Mouse (Mus musculus) myocyte (in vitro differentiated cells): Measurements from ENCODE around the gene Rnf43. TPM values are rescaled to one million over a fixed set of nuclear protein-coding genes. Genes with fewer than 3 reads are reported as not detected.

Source experiments
- H3K27me3 ChIP-seq: one replicate; pipeline ENCODE4 v1.6.1; 2011; ENCODE audit not compliant: control insufficient read depth, insufficient read depth, insufficient read length
- H3K36me3 ChIP-seq: one replicate; pipeline ENCODE4 v1.6.1; 2011; ENCODE audit not compliant: control insufficient read depth, insufficient read depth
- H3K4me2 ChIP-seq: one replicate; pipeline ENCODE4 v1.6.1; 2011; ENCODE audit warnings: low read depth, control low read depth
- H3K4me3 ChIP-seq: one replicate; pipeline ENCODE4 v1.5.1; 2011; ENCODE audit warnings: mild to moderate bottlenecking, control low read depth, moderate library complexity
- H3K79me2 ChIP-seq: one replicate; pipeline ENCODE4 v1.6.1; 2011; ENCODE audit not compliant: control insufficient read depth, insufficient read depth
- H3ac ChIP-seq: one replicate; pipeline ENCODE4 v1.6.1; 2011; ENCODE audit not compliant: control insufficient read depth, insufficient read length
- CEBPB ChIP-seq: IDR thresholded peaks from 2 replicates; pipeline ENCODE4 v1.6.1; 2011; ENCODE audit warnings: mild to moderate bottlenecking, moderate library complexity; ENCODE audit not compliant: poor library complexity, insufficient read depth, severe bottlenecking
- E2F4 ChIP-seq: IDR thresholded peaks from one replicate; pipeline ENCODE4 v1.6.1; 2011; ENCODE audit warnings: mild to moderate bottlenecking, control low read depth, moderate library complexity; ENCODE audit not compliant: insufficient read depth
- MAX ChIP-seq: IDR thresholded peaks from one replicate; pipeline ENCODE4 v1.6.1; 2011; ENCODE audit warnings: low read depth, mild to moderate bottlenecking, control low read depth
- MYOD1 ChIP-seq, 3 experiments: IDR thresholded peaks; one replicate each; pipeline ENCODE4 v1.6.1; 2011; ENCODE audit warnings: control low read depth in 2 of 3, low read depth in 2 of 3, mild to moderate bottlenecking in 2 of 3, moderate library complexity in 1 of 3; ENCODE audit not compliant: insufficient read length in 2 of 3, control insufficient read depth in 1 of 3
- MYOG ChIP-seq, 3 experiments: IDR thresholded peaks; one replicate each; pipeline ENCODE4 v1.6.1; 2011; ENCODE audit warnings: control low read depth in 2 of 3, low read depth in 2 of 3, mild to moderate bottlenecking in 2 of 3; ENCODE audit not compliant: insufficient read length in 2 of 3, control insufficient read depth in 1 of 3, insufficient read depth in 1 of 3
- POLR2A ChIP-seq: IDR thresholded peaks from one replicate; pipeline ENCODE4 v1.6.1; 2011; ENCODE audit warnings: low read depth, mild to moderate bottlenecking, control low read depth, moderate library complexity; ENCODE audit not compliant: insufficient read length
- POLR2AphosphoS2 ChIP-seq: IDR thresholded peaks from one replicate; pipeline ENCODE4 v1.6.1; 2011; ENCODE audit warnings: low read depth, control low read depth; ENCODE audit not compliant: insufficient read length
- REST ChIP-seq: IDR thresholded peaks from one replicate; pipeline ENCODE4 v1.6.1; 2011; ENCODE audit warnings: mild to moderate bottlenecking, control low read depth, moderate library complexity; ENCODE audit not compliant: insufficient read depth, insufficient read length
- SRF ChIP-seq: IDR thresholded peaks from one replicate; pipeline ENCODE4 v1.6.1; 2011; ENCODE audit warnings: low read depth; ENCODE audit not compliant: control insufficient read depth, insufficient read length
- TCF12 ChIP-seq: IDR thresholded peaks from one replicate; pipeline ENCODE4 v1.6.1; 2011; ENCODE audit warnings: mild to moderate bottlenecking, control low read depth; ENCODE audit not compliant: poor library complexity, insufficient read depth, severe bottlenecking
- TCF3 ChIP-seq: IDR thresholded peaks from one replicate; pipeline ENCODE4 v1.6.1; 2011; ENCODE audit warnings: low read depth, control low read depth; ENCODE audit not compliant: insufficient read length
- USF1 ChIP-seq: IDR thresholded peaks from one replicate; pipeline ENCODE4 v1.6.1; 2011; ENCODE audit warnings: low read depth, mild to moderate bottlenecking, control low read depth, moderate library complexity
- polyA plus RNA-seq: library from polyadenylated mRNA; unstranded; fragments of >200 nt; fragmentation: generic; extraction: Trizol; gene quantifications from one replicate; pipeline ENCODE4 v1.2.1, GENCODE M21; 2012; ENCODE audit warnings: missing spikeins

Rnf43 gene
- polyA plus RNA-seq, 1 experiment, result not detected

DNA sequence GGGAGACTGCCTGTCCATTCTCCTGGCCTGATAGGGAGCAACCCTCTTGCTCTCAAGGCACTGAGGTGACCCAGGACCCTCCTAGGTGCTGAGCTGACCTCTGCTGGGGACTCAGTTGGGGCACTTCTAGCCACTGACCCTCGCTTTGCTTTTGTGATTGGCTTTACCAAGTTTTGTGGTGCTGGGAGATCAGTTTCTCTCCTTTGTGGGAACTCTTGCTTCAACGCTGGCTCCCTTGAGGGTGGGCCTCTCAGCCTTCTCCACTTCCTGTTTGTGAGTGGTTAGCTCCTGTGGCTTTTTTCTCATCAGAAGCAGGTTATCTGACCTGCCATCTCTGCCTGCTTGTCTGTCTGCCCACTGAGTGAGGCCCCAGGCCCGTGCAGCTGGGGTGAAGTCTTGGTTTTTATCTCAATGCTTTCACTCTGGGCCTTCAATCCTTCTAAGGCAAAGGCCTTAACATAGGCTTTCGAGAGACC is 89.0 kb downstream of the Rnf43 start:
- H3K4me2 ChIP-seq, result no peak overlapping the region
- H3K27me3 ChIP-seq, result no peaks in the 10 kb centered on the region
- no peak for TF ChIP-seq TCF3
- no peak for TF ChIP-seq E2F4
- TF ChIP-seq REST, result no peak
- TF ChIP-seq POLR2AphosphoS2, result no peak
- no peak for TF ChIP-seq SRF
- no peak for TF ChIP-seq CEBPB
- no peak for TF ChIP-seq MYOG (IDR thresholded peaks at IDR 0.05; ENCODE audit: control insufficient read depth in 1 of 3, insufficient read depth in 1 of 3, insufficient read length in 2 of 3, low read depth in 2 of 3)
- TF ChIP-seq TCF12, result no peak
- no peak for TF ChIP-seq POLR2A
- no peak for TF ChIP-seq MYOD1 (IDR thresholded peaks at IDR 0.05; ENCODE audit: control insufficient read depth in 1 of 3, insufficient read length in 2 of 3, low read depth in 2 of 3)
- no peak for TF ChIP-seq MAX
- no peak for TF ChIP-seq USF1
- no peak overlapping the region for H3ac ChIP-seq
- peaks cover 3% of the 10 kb centered on the region for H3K36me3 ChIP-seq
- H3K4me3 ChIP-seq, result no peak overlapping the region
- no peaks in the 10 kb centered on the region for H3K79me2 ChIP-seq

DNA sequence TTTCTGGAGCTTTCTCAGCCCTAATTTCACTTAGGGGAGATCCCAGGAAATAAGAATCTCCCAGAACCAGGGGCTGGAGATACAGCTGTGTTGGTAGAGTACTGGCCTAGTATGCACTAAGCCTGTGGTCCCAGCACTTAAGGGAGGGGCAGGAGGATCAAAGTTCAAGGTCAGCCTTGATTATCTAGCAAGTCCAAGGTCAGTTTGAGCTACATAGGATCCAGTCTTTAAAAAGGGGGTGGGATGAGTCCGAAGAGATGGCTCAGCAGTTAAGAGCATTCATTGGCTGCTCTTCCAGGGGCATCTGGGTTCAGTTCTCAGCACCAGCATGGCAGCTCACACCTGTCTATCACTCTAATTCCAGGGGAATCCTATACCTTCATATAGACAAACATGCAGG is 89.8 kb downstream of the Rnf43 start:
- TF ChIP-seq MYOD1 (IDR thresholded peaks at IDR 0.05; ENCODE audit: control insufficient read depth in 1 of 3, insufficient read length in 2 of 3, low read depth in 2 of 3), result no peak
- TF ChIP-seq REST, result no peak
- no peak for TF ChIP-seq USF1
- TF ChIP-seq CEBPB, result no peak
- no peak for TF ChIP-seq TCF3
- no peak for TF ChIP-seq POLR2A
- TF ChIP-seq TCF12, result no peak
- TF ChIP-seq MAX, result no peak
- TF ChIP-seq POLR2AphosphoS2, result no peak
- no peak for TF ChIP-seq E2F4
- TF ChIP-seq SRF, result no peak
- Histone ChIP-seq H3K79me2 (no peaks in the 10 kb centered on the region), H3K36me3 (no peaks in the 10 kb centered on the region)

GRCm38 (mm10) chr11:87753255-87753654 is 90.7 kb downstream of the Rnf43 start:
- Histone ChIP-seq H3K79me2 (no peaks in the 10 kb centered on the region), H3K36me3 (no peaks in the 10 kb centered on the region), H3ac (no peak overlapping the region), H3K4me2 (no peak overlapping the region), H3K27me3 (no peaks in the 10 kb centered on the region), H3K4me3 (no peak overlapping the region)
- TF ChIP-seq TCF3 (no peak), SRF (no peak), CEBPB (no peak), POLR2A (no peak), POLR2AphosphoS2 (no peak), MAX (no peak), USF1 (no peak), TCF12 (no peak)

More for the DNA sequence above, 89.8 kb downstream of the Rnf43 start:
- Histone ChIP-seq H3K4me3 (no peak overlapping the region), H3K27me3 (no peaks in the 10 kb centered on the region), H3ac (no peak overlapping the region), H3K4me2 (no peak overlapping the region)

DNA sequence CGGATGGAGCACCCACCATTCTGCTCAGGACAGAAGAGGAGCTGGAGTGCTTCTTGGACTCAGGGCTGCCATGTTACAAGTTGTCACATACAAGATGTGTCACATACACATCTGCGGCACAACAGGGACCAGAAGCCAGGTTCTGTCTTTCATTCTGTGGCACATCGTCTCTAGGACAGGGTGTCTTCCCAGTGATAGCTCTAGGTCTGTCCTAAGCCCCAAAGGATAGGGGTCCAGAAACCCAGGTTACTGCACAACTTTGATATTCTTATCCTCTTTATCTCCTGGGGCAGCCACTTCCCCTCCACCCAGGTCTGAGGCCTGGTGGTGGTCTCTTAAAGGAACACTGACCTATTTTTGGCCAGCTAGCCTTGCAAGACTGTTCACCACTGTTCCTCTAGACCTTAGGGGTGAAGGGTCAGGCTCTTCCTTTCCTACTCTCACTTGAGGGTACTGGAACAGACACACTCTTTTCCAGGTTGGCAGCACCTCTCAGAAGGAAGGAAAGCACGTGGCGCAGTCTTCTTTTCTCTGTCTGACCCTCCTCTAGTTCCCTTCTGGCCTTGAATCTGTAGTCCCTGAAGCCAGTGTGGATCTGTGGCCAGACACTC is 91.5 kb downstream of the Rnf43 start:
- Histone ChIP-seq H3K36me3 (no peaks in the 10 kb centered on the region), H3ac (no peak overlapping the region), H3K79me2 (no peaks in the 10 kb centered on the region), H3K4me3 (no peak overlapping the region), H3K27me3 (no peaks in the 10 kb centered on the region), H3K4me2 (no peak overlapping the region)
- no peak for TF ChIP-seq MAX
- no peak for TF ChIP-seq SRF
- TF ChIP-seq POLR2A, result no peak
- TF ChIP-seq TCF12, result no peak
- no peak for TF ChIP-seq E2F4
- no peak for TF ChIP-seq REST
- no peak for TF ChIP-seq CEBPB
- no peak for TF ChIP-seq TCF3
- no peak for TF ChIP-seq POLR2AphosphoS2
- TF ChIP-seq USF1, result no peak
- TF ChIP-seq MYOD1 (IDR thresholded peaks at IDR 0.05; ENCODE audit: control insufficient read depth in 1 of 3, insufficient read length in 2 of 3, low read depth in 2 of 3), result no peak
- no peak for TF ChIP-seq MYOG (IDR thresholded peaks at IDR 0.05; ENCODE audit: control insufficient read depth in 1 of 3, insufficient read depth in 1 of 3, insufficient read length in 2 of 3, low read depth in 2 of 3)
